Mouse (Mus musculus) small intestine, adult 2 months (tissue): ENCODE measurements at regions not wholly inside any gene's neighbourhood (a gene's known extent, or its start where the extent isn't known, plus 50 kb on each side); places are given as distances from the start of the nearest gene placed in this dataset.

ENCODE experiments used
- CTCF ChIP-seq: fragments of 200-500 bp; IDR thresholded peaks from 2 replicates; pipeline ENCODE4 v1.5.1; 2012; ENCODE audit warnings: low read depth, mild to moderate bottlenecking, control low read depth, inconsistent platforms, low read length, moderate library complexity, mixed read lengths; ENCODE audit not compliant: insufficient replicate concordance, insufficient read length; ENCODE audit errors: extremely low read depth
- POLR2A ChIP-seq: fragments of 200-500 bp; IDR thresholded peaks from 2 replicates; pipeline ENCODE4 v1.6.1; 2012; ENCODE audit warnings: low read depth, mild to moderate bottlenecking, control low read depth, inconsistent platforms, low read length, moderate library complexity

DNA sequence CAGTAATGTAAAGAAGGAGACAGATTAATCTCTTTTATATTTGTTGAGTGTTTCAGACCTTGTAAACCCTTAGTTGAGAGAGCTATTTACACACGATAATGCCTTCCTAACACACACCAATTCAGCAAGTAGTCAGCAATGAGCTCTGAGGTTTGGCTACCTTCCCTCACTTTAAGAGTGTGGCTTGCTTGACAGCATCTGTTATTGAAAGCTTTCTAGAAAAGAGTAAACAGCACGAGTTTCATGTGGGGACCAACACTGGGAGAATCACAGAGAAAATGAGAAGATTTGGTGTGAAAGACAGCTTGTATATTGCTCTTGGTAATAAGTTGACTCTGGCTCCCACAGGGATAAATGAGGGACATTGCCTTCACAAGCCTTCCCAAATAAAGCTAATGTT, 688.1 kb upstream of the Zeb2 start:
- no peak for TF ChIP-seq POLR2A
- no peak for TF ChIP-seq CTCF
